Mouse (Mus musculus): Measurements from ENCODE around the gene Etfbkmt. TPM values are rescaled to one million over a fixed set of nuclear protein-coding genes. Genes with fewer than 3 reads are reported as not detected.
"Not testable (repeated sequence)": the region's sequence is repeated elsewhere in the genome, so short reads cannot be mapped to it uniquely, and the experiment has no call there.

Gene Etfbkmt
- polyA plus RNA-seq, 1 experiment, result 5.3 TPM

GRCm38 (mm10) chr6:149101076-149101942, 38.3 kb upstream of the Etfbkmt start, which contains the start of gene Dennd5b:
Gene Dennd5b (minus strand): TSS chr6:149101680.
- peak within 1 kb of the TSS; percentile 79 for H3K4me3 ChIP-seq (ENCODE audit: insufficient read depth, low read length)
- TF ChIP-seq POLR2A (IDR thresholded peaks at IDR 0.05; ENCODE audit: extremely low read depth, insufficient read depth, low read length) (peak; percentile 67), CTCF (IDR thresholded peaks at IDR 0.05; ENCODE audit: extremely low read depth, insufficient read depth, low read length) (no peak)
- peak within 1 kb of the TSS; percentile 98 for H3K27ac ChIP-seq (ENCODE audit: insufficient read depth, low read length)
- H3K4me1 ChIP-seq (ENCODE audit: control insufficient read depth, insufficient read depth, low read length), result no peaks in the 10 kb centered on the region

GRCm38 (mm10) chr6:149101943-149102243, 37.8 kb upstream of the Etfbkmt start:
- Histone ChIP-seq H3K4me3 (ENCODE audit: insufficient read depth, low read length) (peak overlapping the region; percentile 79), H3K27ac (ENCODE audit: insufficient read depth, low read length) (peak overlapping the region; percentile 71), H3K4me1 (ENCODE audit: control insufficient read depth, insufficient read depth, low read length) (no peaks in the 10 kb centered on the region)
- TF ChIP-seq POLR2A (IDR thresholded peaks at IDR 0.05; ENCODE audit: extremely low read depth, insufficient read depth, low read length), result no peak

GRCm38 (mm10) chr6:149103451-149103850, 36.2 kb upstream of the Etfbkmt start:
- H3K4me3 ChIP-seq (ENCODE audit: insufficient read depth, low read length), result no peak overlapping the region
- H3K27ac ChIP-seq (ENCODE audit: insufficient read depth, low read length), result no peak overlapping the region
- no peaks in the 10 kb centered on the region for H3K4me1 ChIP-seq (ENCODE audit: control insufficient read depth, insufficient read depth, low read length)
- no peak for TF ChIP-seq POLR2A (IDR thresholded peaks at IDR 0.05; ENCODE audit: extremely low read depth, insufficient read depth, low read length)
- no peak for TF ChIP-seq CTCF (IDR thresholded peaks at IDR 0.05; ENCODE audit: extremely low read depth, insufficient read depth, low read length)

- TF ChIP-seq POLR2A (IDR thresholded peaks at IDR 0.05; ENCODE audit: extremely low read depth, insufficient read depth, low read length), result no peak
- TF ChIP-seq CTCF (IDR thresholded peaks at IDR 0.05; ENCODE audit: extremely low read depth, insufficient read depth, low read length), result no peak
- no peak overlapping the region for H3K27ac ChIP-seq (ENCODE audit: insufficient read depth, low read length)
- no peaks in the 10 kb centered on the region for H3K4me1 ChIP-seq (ENCODE audit: control insufficient read depth, insufficient read depth, low read length)
- H3K4me3 ChIP-seq (ENCODE audit: insufficient read depth, low read length), result no peak overlapping the region
Measured at GRCm38 (mm10) chr6:149107615-149108014, 32.0 kb upstream of the Etfbkmt start.

- Histone ChIP-seq H3K4me1 (ENCODE audit: control insufficient read depth, insufficient read depth, low read length) (no peaks in the 10 kb centered on the region), H3K4me3 (ENCODE audit: insufficient read depth, low read length) (no peak overlapping the region), H3K27ac (ENCODE audit: insufficient read depth, low read length) (no peak overlapping the region)
- TF ChIP-seq POLR2A (IDR thresholded peaks at IDR 0.05; ENCODE audit: extremely low read depth, insufficient read depth, low read length), result no peak
- no peak for TF ChIP-seq CTCF (IDR thresholded peaks at IDR 0.05; ENCODE audit: extremely low read depth, insufficient read depth, low read length)
Measured at GRCm38 (mm10) chr6:149108909-149109308, 30.7 kb upstream of the Etfbkmt start.

GRCm38 (mm10) chr6:149116992-149117391, 22.7 kb upstream of the Etfbkmt start:
- TF ChIP-seq POLR2A (IDR thresholded peaks at IDR 0.05; ENCODE audit: extremely low read depth, insufficient read depth, low read length), result no peak
- TF ChIP-seq CTCF (IDR thresholded peaks at IDR 0.05; ENCODE audit: extremely low read depth, insufficient read depth, low read length), result no peak
- Histone ChIP-seq H3K4me1 (ENCODE audit: control insufficient read depth, insufficient read depth, low read length) (peaks cover 1% of the 10 kb centered on the region; the same call in 1 of the 2 replicates), H3K27ac (ENCODE audit: insufficient read depth, low read length) (no peak overlapping the region), H3K4me3 (ENCODE audit: insufficient read depth, low read length) (no peak overlapping the region)

GRCm38 (mm10) chr6:149118935-149119334, 20.7 kb upstream of the Etfbkmt start:
- TF ChIP-seq POLR2A (IDR thresholded peaks at IDR 0.05; ENCODE audit: extremely low read depth, insufficient read depth, low read length), result no peak
- TF ChIP-seq CTCF (IDR thresholded peaks at IDR 0.05; ENCODE audit: extremely low read depth, insufficient read depth, low read length), result no peak
- Histone ChIP-seq H3K27ac (ENCODE audit: insufficient read depth, low read length) (no peak overlapping the region), H3K4me1 (ENCODE audit: control insufficient read depth, insufficient read depth, low read length) (peaks cover 1% of the 10 kb centered on the region; the same call in 1 of the 2 replicates), H3K4me3 (ENCODE audit: insufficient read depth, low read length) (no peak overlapping the region)

- H3K4me3 ChIP-seq (ENCODE audit: insufficient read depth, low read length), result no peak overlapping the region
- no peak overlapping the region for H3K27ac ChIP-seq (ENCODE audit: insufficient read depth, low read length)
- TF ChIP-seq CTCF (IDR thresholded peaks at IDR 0.05; ENCODE audit: extremely low read depth, insufficient read depth, low read length) (peak; percentile 47), POLR2A (IDR thresholded peaks at IDR 0.05; ENCODE audit: extremely low read depth, insufficient read depth, low read length) (no peak)
- peaks cover 1% of the 10 kb centered on the region; the same call in 1 of the 2 replicates for H3K4me1 ChIP-seq (ENCODE audit: control insufficient read depth, insufficient read depth, low read length)
Measured at GRCm38 (mm10) chr6:149119853-149120252, 19.8 kb upstream of the Etfbkmt start.

- Histone ChIP-seq H3K27ac (ENCODE audit: insufficient read depth, low read length) (no peak overlapping the region), H3K4me1 (ENCODE audit: control insufficient read depth, insufficient read depth, low read length) (peaks cover 1% of the 10 kb centered on the region; the same call in 1 of the 2 replicates), H3K4me3 (ENCODE audit: insufficient read depth, low read length) (no peak overlapping the region)
- TF ChIP-seq POLR2A (IDR thresholded peaks at IDR 0.05; ENCODE audit: extremely low read depth, insufficient read depth, low read length) (no peak), CTCF (IDR thresholded peaks at IDR 0.05; ENCODE audit: extremely low read depth, insufficient read depth, low read length) (no peak)
Measured at GRCm38 (mm10) chr6:149123042-149123441, 16.6 kb upstream of the Etfbkmt start.

GRCm38 (mm10) chr6:149126675-149127074, 13.0 kb upstream of the Etfbkmt start:
- no peak overlapping the region for H3K4me3 ChIP-seq (ENCODE audit: insufficient read depth, low read length)

GRCm38 (mm10) chr6:149129870-149130269, 9.8 kb upstream of the Etfbkmt start, which contains the start of gene Gm10203:
Gene Gm10203 (plus strand): TSS chr6:149130170.
- H3K4me1 ChIP-seq (ENCODE audit: control insufficient read depth, insufficient read depth, low read length); H3K4me3 ChIP-seq (ENCODE audit: insufficient read depth, low read length); H3K27ac ChIP-seq (ENCODE audit: insufficient read depth, low read length): not testable (repeated sequence)

More at GRCm38 (mm10) chr6:149126675-149127074, 13.0 kb upstream of the Etfbkmt start:
- no peak overlapping the region for H3K27ac ChIP-seq (ENCODE audit: insufficient read depth, low read length)
- TF ChIP-seq CTCF (IDR thresholded peaks at IDR 0.05; ENCODE audit: extremely low read depth, insufficient read depth, low read length) (no peak), POLR2A (IDR thresholded peaks at IDR 0.05; ENCODE audit: extremely low read depth, insufficient read depth, low read length) (no peak)
- no peaks in the 10 kb centered on the region for H3K4me1 ChIP-seq (ENCODE audit: control insufficient read depth, insufficient read depth, low read length)
